Mouse (Mus musculus) thymus, postnatal 10 days (tissue): ENCODE measurements around the gene Pef1.
A peak's percentile ranks its signal among the peaks of the same experiment; 100 is the strongest.

Source experiments
- DNase-seq, 2 experiments: peaks; one replicate each; pipeline ENCODE4 v3.0.0; 2021; ENCODE audit warnings: low spot score in 2 of 2

Pef1 gene

DNA sequence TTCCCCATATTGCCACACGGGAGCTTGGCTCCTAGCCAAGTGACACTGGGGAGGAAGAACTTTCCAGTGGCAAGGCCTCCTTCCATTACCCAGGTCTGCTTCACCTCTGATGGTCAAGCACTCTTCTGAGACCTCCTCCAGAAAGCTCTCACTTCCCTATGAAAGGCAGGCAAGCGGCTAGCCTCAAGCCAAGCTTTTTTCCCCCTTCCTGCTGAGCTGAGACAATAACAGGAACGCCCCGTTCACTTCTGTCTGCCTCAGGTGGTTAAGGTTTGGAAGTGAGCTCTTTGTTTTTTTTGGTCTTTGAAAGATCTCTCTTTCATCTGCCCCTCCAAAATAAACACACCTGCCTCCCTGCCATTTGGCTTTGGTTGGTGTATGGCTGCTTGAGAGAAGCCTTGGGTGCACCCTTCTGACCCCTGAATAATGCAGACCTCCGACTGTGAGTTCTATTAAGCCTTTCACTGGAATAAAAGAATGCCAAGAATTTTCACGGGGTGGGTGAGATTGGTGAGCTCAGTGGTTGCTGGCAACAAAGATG is at the start of gene Pef1:
TSS of gene Pef1 (plus strand) at position 448 of the 541 bp plus-strand sequence.
- no peak for DNase-seq

GRCm38 (mm10) chr4:130053111-130053510 is 49.2 kb upstream of the Pef1 start:
- no peak for DNase-seq

GRCm38 (mm10) chr4:130054727-130055126 is 47.6 kb upstream of the Pef1 start:
- DNase-seq, result no peak

- no peak for DNase-seq
These were observed 47.0 kb upstream of the Pef1 start for GRCm38 (mm10) chr4:130055160-130056010.

GRCm38 (mm10) chr4:130056011-130056322 is 46.4 kb upstream of the Pef1 start:
- DNase-seq, result no peak

- DNase-seq, result no peak
These were observed 45.9 kb upstream of the Pef1 start for GRCm38 (mm10) chr4:130056471-130056870.

GRCm38 (mm10) chr4:130060937-130061336 is 41.4 kb upstream of the Pef1 start:
- DNase-seq, result no peak

- no peak for DNase-seq
These were observed 39.2 kb upstream of the Pef1 start for GRCm38 (mm10) chr4:130063191-130063590.

DNA sequence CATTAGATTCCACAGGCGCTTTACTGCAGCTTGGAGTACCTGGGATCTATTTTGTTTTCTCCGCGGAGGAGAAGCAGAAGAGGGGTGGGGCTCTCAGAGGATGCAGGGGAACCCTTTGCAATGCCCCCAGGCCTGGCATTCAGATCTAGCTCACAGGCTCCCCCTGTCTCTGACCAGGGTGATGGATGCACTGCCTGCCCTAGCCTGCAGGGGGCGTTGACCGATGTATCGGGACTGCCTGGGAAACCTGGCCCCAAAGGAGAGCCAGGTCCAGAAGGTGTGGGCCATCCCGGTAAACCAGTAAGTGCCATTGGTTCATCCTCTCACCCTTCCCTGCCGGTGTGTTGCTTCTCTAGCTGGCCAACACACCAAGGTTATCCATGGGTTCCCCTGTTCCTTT is 35.5 kb upstream of the Pef1 start:
- DNase-seq, result peak; percentile 10 to 47

- no peak for DNase-seq
These were observed 31.8 kb upstream of the Pef1 start for GRCm38 (mm10) chr4:130070523-130070922.

DNA sequence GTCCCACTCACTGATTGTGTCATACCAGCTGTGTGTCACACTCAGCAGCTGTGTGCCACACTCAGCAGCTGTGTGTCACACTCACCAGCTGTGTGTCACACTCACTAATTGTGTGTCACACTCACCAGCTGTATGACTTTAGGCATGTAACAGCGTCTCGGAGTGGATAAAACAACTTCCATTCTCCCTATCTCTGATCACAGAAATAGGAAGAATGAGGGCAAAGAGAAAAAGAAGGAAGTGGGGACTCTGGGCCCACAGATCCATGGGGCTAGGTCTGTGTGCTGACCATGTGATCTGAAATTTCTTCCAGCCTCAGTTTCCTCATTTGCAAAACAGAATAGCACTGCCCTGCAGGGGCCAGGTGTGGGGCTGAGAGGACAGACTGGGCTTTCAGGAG is 30.6 kb upstream of the Pef1 start:
- no peak for DNase-seq

DNA sequence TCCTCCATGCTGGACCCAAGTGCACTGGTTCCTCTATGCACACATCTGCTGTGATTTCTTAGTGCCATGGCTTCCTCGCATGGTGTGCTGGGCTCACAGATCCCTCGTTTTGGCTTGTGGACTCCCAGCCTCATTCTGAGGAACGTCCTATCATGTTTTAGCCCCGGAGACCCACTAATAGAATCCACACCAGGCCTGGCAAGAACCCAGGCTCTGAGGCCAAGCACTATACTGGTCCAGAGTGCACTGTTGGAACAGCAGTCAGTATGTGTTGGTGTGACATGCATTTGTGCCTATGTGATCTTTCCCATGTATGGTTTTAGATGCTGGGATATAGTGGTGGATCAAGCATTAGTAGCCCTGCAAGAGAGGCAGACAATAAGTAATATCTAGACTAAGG is 29.0 kb upstream of the Pef1 start:
- no peak for DNase-seq

GRCm38 (mm10) chr4:130074761-130075515 is 27.4 kb upstream of the Pef1 start:
- DNase-seq, result no peak

GRCm38 (mm10) chr4:130076856-130077255 is 25.5 kb upstream of the Pef1 start:
- no peak for DNase-seq

DNA sequence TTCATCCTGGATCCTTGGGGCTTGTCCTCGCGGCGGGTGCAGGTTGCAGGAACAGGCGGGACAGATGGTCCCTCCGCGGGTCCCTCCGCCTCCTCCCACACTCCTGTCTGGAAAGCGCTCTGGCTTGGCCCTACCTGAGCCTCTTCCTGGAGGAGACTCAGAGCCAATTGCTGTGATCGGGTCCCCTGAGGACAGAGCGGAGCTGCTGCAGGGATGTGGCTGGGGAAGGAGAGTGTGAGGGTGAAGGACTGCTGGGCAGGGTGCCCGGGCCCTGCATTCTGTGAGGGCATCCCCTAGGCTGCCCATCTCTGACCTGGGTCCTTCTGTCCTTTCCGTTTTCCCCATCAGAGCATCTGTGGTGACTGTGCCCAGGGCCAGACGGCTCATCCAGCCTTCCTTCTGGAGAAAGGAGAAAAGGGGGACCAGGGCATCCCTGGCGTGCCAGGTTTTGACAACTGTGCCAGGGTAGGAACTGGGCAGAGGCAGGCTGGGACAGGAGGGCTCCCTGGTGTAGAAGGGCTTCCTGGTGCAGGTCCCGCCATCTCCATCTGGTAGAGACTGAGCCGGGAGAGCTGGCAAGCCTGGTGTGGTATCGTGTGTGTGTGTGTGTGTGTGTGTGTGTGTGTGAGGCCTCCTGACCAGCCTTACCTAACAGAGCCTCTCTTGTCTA is 23.4 kb upstream of the Pef1 start:
- no peak for DNase-seq

DNA sequence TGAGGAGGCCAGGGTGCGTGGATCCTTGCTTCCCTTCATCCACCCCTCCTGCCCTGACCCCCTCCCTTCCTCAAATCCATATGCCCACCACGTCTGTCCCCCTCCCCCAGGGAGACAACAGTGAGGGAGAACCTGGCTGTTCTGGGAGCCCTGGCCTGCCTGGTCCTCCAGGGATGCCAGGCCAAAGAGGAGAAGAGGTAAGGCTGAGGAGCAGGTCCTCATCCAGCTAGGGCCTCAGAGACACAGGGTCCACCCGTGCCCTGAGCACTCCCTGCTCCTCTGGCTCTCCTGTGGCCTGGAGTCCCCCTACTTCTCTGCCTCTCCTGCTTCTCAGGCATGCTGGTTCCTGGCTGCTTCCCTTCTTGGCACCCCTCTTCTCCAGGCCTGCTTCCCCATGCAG is 22.8 kb upstream of the Pef1 start:
- no peak for DNase-seq

DNA sequence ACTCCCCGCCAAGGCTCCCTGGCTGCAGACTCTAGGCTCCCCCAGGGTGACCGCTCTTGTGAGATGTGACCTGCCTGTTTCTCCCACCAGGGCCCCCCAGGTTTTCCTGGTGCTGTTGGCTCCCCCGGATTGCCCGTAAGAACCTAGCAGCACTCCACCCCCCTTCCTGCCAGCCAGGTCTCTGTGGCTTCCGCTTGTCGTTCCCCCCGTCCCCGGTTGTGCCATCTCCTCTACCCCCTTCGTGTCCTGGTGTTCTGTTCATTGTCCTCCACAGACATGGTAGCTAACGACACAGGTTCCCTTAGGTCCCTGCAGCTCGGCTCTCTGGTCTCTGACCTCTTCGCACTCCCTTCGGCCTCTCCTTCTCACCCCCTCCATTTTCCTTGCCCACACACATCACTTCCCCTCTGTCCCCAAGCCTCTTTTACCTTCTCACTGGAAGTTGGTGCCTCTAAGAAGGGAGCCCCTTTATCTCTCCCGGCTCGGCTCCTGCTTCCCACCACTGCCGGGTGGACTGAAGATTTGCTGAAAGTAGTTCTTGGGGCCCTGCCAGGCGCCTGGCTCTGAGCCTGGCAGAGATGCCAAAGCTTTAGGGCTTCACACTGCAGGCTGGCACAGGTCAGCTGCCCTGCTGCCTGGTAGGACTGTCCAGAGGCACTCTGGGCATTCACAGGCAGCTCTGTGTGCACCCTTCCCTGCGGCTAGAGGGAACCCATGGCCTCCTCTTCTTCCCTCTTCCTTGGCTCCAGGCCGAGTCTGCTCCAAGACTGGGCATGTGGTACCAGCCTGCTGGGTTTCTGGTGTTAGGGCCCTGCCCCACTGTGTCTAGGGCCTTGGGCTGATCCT is 20.8 kb upstream of the Pef1 start:
- no peak for DNase-seq

DNA sequence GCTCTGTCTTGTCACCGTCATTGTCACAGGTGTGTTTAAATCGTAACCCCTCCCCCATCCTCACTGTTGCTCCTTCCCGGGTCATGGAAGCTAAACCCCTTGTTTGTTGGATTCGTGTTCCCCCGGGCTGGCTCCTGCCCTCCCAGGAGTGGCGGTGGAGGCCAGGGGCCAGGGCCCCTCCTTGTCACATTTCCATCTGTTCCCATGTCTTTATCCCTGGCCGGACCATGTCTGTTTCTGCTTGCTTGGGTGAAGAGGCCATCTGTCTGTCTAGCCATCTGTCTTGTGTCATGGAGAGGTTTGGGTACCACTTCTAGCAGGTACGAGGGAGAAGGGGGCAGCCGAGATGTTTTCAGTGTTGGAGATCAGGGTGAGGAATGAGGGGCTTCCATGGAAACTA is 20.1 kb upstream of the Pef1 start:
- DNase-seq, result no peak

GRCm38 (mm10) chr4:130084331-130084945 is 17.9 kb upstream of the Pef1 start:
- no peak for DNase-seq

- DNase-seq, result no peak
These were observed 17.0 kb upstream of the Pef1 start for GRCm38 (mm10) chr4:130085246-130085820.

DNA sequence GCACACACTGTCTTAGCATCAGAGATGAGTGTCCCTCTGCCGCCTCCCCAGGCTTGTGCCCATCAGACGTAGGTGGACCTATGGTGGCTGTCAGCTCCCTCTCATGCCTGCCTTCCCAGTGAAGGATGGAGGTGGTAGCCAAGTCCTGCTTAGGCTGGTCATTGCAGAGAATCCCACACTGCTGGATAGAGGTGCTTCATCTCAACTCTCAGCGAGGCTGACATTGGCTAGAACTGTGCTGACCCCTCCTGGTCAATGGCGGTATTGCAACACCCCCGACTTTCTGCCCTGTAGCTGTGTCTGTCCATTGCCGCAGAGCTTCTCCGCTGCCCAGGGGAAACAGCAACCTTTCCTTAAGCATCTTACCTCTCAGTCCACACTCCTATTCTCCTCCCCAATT is 15.1 kb upstream of the Pef1 start:
- DNase-seq, result peak; percentile 57 to 89
